Mouse (Mus musculus) CD4-positive, CD25-positive, alpha-beta regulatory T cell, adult 4 months (primary cell): ENCODE results near the gene Nub1. TPM values are rescaled to one million over a fixed set of nuclear protein-coding genes. Genes with fewer than 3 reads are reported as not detected.
"Not testable (repeated sequence)": the region's sequence is repeated elsewhere in the genome, so short reads cannot be mapped to it uniquely, and the experiment has no call there.

Experiments
- ATAC-seq: one replicate; pipeline ENCODE4 v1.8.0; 2017
- polyA plus RNA-seq, 2 experiments: library from polyadenylated mRNA; unstranded; fragments of 100-300 nt; shearing (Covaris generic); gene quantifications; one replicate each; pipeline ENCODE4 v1.2.1; 2017

Gene Nub1
- 100 to 1,000 TPM in 1 of 2 experiments, 10 to 100 TPM in 1; 83.4 to 107 TPM for polyA plus RNA-seq

GRCm38 (mm10) chr5:24685366-24686093 lies at the start of gene Nub1:
Gene Nub1, plus strand, starts transcription at chr5:24685532.
- ATAC-seq, result peak; percentile 79

- ATAC-seq, result no peak
Measured at GRCm38 (mm10) chr5:24636987-24637386, 48.3 kb upstream of the Nub1 start.

DNA sequence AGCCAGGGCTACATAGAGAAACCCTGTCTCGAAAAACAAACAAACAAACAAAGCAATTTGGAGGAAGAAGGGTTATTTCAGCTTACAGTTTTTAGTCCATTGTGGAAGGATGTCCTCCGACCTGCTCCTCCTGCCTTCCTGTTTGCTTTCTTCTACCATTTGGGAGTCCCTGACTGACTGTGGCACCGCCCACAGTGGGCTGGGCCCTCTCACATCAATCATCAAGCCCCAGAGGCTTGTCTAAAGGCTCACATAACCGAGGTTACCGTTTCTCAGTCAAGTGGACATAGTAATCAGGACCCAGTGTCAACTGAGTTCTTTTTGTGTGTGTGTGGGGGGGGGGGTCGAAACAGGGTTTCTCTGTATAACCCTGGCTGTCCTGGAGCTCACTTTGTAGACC lies 47.2 kb upstream of the Nub1 start:
- ATAC-seq, result no peak

DNA sequence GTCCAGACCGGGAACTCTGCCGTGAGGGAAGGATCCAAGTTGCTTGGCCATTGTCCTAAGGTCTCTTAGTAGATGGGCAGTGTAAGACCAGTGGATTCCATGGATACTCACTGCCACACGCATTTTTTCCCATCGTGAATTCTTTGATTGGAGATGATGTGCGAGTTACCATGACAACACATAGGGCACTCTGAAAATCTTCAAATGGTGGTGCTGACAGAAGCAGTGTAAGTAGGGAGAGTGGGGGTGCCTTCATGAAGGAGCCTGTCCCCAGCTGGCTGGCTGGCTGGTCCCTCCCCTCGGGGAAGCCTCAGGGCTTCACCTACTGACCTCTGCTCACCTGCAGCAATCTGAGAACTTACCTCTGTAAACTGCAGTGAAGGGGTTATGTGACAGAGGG lies 46.3 kb upstream of the Nub1 start:
- no peak for ATAC-seq

DNA sequence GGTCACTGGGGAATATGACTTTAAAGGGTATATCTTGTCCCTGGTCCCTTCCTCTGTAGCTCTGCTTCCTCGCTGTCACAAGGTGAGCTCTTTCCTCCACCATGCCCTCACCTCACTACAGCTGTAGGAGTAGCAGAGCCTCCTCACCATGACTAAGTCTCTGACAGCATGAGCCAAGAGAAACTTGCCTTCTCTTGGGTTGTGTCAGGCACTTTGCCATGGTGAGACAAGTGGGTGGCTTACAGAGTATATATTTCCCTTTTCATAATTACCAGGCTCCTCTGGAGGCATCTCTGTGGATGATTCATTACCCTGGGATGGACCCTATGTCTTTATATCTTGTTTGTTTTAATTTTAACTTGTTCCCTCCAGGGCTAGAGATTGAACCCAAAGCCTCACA lies 39.9 kb upstream of the Nub1 start:
- no peak for ATAC-seq

GRCm38 (mm10) chr5:24649231-24649630 lies 36.1 kb upstream of the Nub1 start:
- ATAC-seq, result no peak

- no peak for ATAC-seq
Measured at GRCm38 (mm10) chr5:24649701-24650100, 35.6 kb upstream of the Nub1 start.

- ATAC-seq, result no peak
Measured at GRCm38 (mm10) chr5:24651356-24651755, 34.0 kb upstream of the Nub1 start.

DNA sequence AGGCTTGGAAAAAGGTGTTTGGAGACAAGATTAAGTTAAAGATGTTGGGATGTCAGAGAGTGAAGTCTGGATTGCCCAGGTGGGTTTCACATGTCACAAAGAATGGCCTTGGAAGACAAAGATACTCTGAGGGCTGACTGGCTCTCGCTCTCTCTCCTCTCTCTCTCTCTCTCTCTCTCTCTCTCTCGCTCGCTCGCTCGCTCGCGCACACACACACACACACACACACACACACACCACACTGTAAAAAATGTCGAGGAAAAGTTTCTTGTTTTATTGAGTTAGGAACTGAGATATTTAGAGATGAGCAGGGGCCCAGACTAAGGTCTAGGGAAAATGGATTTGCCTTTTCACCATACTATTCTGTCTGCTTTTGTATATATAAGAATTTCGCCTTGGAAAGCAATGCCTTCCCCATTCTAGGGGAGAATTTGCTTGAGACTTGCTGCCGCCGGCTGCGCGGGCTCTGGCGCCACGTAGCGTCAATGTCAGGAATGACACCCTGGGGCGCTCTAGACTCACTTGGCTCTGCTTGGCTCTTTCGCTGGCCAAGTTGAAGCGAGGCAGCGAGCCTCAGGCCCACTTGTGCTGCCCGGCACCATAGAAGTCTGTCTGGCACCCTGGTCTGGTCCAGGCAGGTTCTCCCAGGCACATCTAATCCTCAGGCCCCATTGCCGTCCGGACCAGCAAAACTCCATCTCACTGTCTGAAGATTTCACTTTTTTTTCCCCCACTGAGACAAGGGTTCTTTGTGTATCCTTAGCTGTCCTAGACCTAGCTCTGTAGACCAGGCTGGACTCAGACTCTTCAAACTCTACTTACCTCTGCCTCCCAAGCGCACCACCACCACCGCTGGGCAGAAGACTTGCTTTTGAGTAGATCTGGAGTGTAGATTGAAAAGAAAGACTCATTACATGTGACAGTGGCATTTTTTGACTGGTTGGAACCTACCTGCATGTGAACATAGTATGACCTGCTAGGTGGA lies 33.3 kb upstream of the Nub1 start:
- ATAC-seq, result peak; percentile 74

GRCm38 (mm10) chr5:24652780-24653179 lies 32.6 kb upstream of the Nub1 start:
- ATAC-seq, result no peak

DNA sequence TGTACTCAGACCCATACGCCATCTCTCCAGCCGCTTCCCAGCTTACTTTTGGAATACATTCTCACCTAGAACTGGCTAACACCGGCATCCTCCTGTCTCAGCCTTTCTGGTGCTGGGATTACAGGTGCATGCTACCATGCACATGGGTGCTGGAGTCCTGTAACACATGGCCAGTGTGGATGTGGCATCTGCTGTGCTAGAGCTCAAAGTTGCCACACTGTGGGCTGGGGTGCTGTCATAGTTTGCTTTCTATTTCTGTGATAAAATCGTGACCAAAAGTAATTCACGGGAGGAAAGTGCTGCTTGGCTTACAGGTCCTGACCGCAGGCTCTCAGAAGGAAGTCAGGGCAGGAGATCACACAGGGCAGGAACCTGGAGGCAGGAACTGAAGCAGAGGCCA lies 30.8 kb upstream of the Nub1 start:
- ATAC-seq, result no peak

- ATAC-seq, result no peak
Measured at GRCm38 (mm10) chr5:24657113-24657512, 28.2 kb upstream of the Nub1 start.

DNA sequence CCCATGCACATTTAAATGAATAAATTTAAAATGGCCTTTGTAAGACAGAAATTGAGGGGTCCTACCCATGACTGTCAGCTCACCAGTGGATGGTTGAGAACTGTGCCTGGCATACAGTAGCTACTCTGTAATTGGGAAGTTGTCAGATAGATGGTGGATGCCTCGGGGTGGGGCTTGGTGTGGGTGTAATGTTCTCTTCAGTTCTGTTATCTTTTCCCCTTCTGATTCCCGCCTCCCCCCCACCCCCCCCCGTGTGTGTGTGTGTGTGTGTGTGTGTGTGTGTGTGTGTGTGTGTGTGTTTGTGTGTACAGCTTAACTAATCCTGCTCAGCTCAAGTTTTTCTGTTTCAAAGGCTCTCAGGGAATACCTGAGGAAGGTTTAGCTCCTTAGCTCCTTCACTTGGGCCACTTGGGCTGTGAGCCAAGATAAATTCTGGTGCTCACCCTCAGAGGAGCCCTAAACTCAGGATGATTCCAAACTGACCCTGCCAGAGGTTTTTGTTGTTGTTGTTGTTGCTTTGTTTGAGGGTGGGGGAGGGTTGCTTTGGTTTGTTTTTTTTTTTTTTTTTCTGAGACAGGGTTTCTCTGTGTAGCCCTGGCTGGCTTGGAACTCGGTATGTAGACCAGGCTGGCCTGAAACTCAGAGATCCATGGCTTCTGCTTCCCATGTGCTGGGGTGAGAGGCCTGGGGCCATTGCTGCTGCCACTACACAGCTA lies 25.5 kb upstream of the Nub1 start:
- no peak for ATAC-seq

DNA sequence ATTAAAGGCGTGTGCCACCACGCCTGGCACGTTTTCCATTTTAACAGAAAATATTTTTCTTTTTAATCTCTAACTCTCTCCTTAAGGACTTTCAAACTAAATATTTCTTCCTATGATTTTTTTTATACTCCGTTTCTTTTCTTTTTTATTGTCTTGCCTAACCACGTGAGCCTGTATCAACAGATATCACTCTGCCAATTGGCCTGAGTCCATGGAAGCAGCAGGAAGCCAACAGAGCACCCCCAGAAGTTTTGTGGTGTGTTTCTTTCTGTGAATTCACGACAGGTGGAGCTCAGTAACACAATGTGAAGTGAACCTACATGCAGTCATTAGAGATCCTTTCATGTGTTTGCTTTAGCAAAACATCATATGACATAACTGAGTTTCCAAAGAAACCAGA lies 23.9 kb upstream of the Nub1 start:
- no peak for ATAC-seq

DNA sequence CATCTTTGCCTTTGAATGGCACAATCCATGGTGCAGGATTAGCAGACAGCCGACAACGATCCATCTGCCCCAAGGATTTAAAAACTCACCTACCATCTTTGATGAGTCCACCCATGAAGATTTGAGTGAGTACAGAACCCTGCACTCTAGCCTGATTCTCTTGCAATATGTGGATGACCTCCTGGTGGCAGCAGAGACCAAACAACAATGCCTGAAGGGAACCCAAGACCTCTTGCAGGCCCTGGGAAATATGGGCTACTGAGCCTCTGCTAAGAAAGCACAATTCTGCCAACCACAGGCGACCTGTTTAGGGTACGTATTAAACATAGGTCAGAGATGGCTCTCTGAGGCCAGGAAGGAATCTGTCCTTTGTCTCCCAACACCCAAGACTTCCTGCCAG lies 11.1 kb upstream of the Nub1 start:
- ATAC-seq, result peak; percentile 98

GRCm38 (mm10) chr5:24681436-24681835 lies 3.9 kb upstream of the Nub1 start:
- ATAC-seq, result no peak

DNA sequence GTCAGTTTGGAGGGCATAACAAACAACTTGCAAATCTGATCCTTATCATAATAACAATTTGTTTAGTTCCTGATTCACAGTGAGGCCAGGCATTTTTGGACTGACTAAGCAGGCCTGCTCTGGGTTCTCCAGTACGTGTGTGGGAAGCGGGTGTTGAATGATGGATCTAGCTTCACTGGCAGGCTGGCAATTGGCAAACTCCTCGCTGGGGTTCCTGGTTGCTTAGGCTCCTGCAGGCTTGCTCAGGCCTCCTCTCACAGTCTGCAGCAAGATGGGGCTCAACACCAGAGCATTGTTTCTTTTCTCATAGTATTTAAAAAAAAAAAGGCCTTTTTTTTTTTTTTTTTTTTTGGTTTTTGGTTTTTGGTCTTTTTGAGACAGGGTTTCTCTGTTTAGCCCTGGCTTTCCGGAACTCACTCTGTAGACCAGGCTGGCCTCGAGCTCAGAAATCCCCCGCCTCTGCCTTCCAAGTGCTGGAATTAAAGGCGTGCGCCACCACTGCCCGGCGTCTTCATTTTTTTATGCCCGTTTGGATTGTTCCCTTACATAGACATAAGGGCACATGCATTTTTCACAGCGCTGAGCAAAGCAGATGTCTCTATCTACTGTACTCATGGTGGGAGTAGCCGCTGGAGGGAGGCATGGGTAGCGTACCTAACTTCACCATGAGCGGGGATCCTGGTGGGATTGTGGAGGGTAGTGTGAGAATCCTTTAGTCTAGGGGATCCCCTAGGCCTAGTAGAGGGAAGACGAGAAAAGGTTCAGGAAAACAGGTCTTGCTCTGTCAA lies 560 bp upstream of the Nub1 start:
- ATAC-seq, result peak; percentile 10

DNA sequence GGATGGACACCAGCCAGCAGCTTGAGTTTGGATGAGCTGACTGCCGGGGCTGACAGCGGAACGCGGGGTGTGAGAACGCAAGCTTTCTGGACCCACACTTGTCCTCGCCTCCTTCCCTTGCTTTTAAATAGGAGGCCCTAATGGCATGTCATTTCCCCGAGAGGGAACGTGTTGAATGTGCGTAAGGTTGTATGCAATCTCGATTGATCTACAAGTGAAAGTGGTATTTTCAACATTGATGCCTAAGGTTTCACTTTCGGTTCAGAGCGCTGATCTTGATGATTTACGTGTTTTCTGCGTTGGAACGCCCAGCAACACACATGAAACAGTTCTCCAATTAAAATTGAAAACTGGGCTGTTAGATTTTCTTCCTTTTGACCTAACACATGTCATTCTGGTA lies 844 bp downstream of the Nub1 start:
- peak; percentile 51 for ATAC-seq

- ATAC-seq, result not testable (repeated sequence)
Measured at GRCm38 (mm10) chr5:24686671-24687420, 1.5 kb downstream of the Nub1 start.

- ATAC-seq, result no peak
Measured at GRCm38 (mm10) chr5:24687696-24688095, 2.4 kb downstream of the Nub1 start.

GRCm38 (mm10) chr5:24696704-24697103 lies 11.4 kb downstream of the Nub1 start:
- no peak for ATAC-seq
